Mouse (Mus musculus): Measurements from ENCODE around the gene Mcat. TPM values are rescaled to one million over a fixed set of nuclear protein-coding genes. Genes with fewer than 3 reads are reported as not detected.

Mcat gene
- total RNA-seq, 2 experiments from 2014 or later: 18.6 to 21.4 TPM

GRCm38 (mm10) chr15:83576651-83577050 lies 13.1 kb upstream of the Mcat start:
- DNase-seq: no peak

GRCm38 (mm10) chr15:83575543-83575942 lies 12.0 kb upstream of the Mcat start:
- DNase-seq: no peak

- DNase-seq: no peak
Measured at GRCm38 (mm10) chr15:83574731-83575351, 11.3 kb upstream of the Mcat start.

GRCm38 (mm10) chr15:83573606-83574005 lies 10.0 kb upstream of the Mcat start:
- DNase-seq: no peak

- no peak for DNase-seq
Measured at GRCm38 (mm10) chr15:83572132-83572531, 8.5 kb upstream of the Mcat start.

- DNase-seq: peak; percentile 42
Measured at GRCm38 (mm10) chr15:83571636-83572035, 8.0 kb upstream of the Mcat start.

GRCm38 (mm10) chr15:83570641-83571040 lies 7.1 kb upstream of the Mcat start:
- DNase-seq: no peak

- no peak for DNase-seq
Measured at GRCm38 (mm10) chr15:83569682-83570081, 6.1 kb upstream of the Mcat start.

GRCm38 (mm10) chr15:83568544-83568943 lies 5.0 kb upstream of the Mcat start:
- DNase-seq: no peak

- DNase-seq: no peak
Measured at GRCm38 (mm10) chr15:83567728-83568127, 4.1 kb upstream of the Mcat start.

GRCm38 (mm10) chr15:83566006-83566405 lies 2.4 kb upstream of the Mcat start:
- DNase-seq: no peak

GRCm38 (mm10) chr15:83565434-83565833 lies 1.8 kb upstream of the Mcat start:
- DNase-seq: peak; percentile 30

GRCm38 (mm10) chr15:83563857-83564651 lies 467 bp upstream of the Mcat start:
- DNase-seq: no peak

- DNase-seq: peak; percentile 88
Measured at GRCm38 (mm10) chr15:83562626-83563270, 839 bp downstream of the Mcat start.

- DNase-seq: no peak
Measured at GRCm38 (mm10) chr15:83560941-83561477, 2.6 kb downstream of the Mcat start.

GRCm38 (mm10) chr15:83555161-83555974 lies 8.2 kb downstream of the Mcat start:
- DNase-seq: peak; percentile 80

GRCm38 (mm10) chr15:83553831-83554230 lies 9.8 kb downstream of the Mcat start:
- DNase-seq: no peak

- DNase-seq: no peak
Measured at GRCm38 (mm10) chr15:83550137-83550536, 13.4 kb downstream of the Mcat start.

GRCm38 (mm10) chr15:83547144-83547543 lies 16.4 kb downstream of the Mcat start:
- no peak for DNase-seq

GRCm38 (mm10) chr15:83546029-83546428 lies 17.6 kb downstream of the Mcat start:
- no peak for DNase-seq

GRCm38 (mm10) chr15:83541647-83542287 lies 21.8 kb downstream of the Mcat start:
- DNase-seq: no peak

- DNase-seq: peak; percentile 67
Measured at GRCm38 (mm10) chr15:83539905-83540304, 23.7 kb downstream of the Mcat start.
